Mouse (Mus musculus): ENCODE measurements at regions not wholly inside any gene's neighbourhood (a gene's known extent, or its start where the extent isn't known, plus 50 kb on each side); places are given as distances from the start of the nearest gene placed in this dataset.

- TF ChIP-seq MYOG (IDR thresholded peaks at IDR 0.05; ENCODE audit: control insufficient read depth in 1 of 3, insufficient read depth in 1 of 3, insufficient read length in 2 of 3, low read depth in 2 of 3), result no peak
- TF ChIP-seq CEBPB (IDR thresholded peaks at IDR 0.05; ENCODE audit: insufficient read depth, poor library complexity, severe bottlenecking), result no peak
- no peak for TF ChIP-seq USF1 (IDR thresholded peaks at IDR 0.05; ENCODE audit: low read depth)
- no peak for TF ChIP-seq POLR2AphosphoS2 (IDR thresholded peaks at IDR 0.05; ENCODE audit: insufficient read length, low read depth)
- no peak for TF ChIP-seq POLR2A (IDR thresholded peaks at IDR 0.05; ENCODE audit: insufficient read length, low read depth)
- no peak for TF ChIP-seq MYOD1 (IDR thresholded peaks at IDR 0.05; ENCODE audit: control insufficient read depth in 1 of 3, insufficient read length in 2 of 3, low read depth in 2 of 3)
- no peak for TF ChIP-seq TCF3 (IDR thresholded peaks at IDR 0.05; ENCODE audit: insufficient read length, low read depth)
- no peak for TF ChIP-seq MAX (IDR thresholded peaks at IDR 0.05; ENCODE audit: low read depth)
- no peak for TF ChIP-seq E2F4 (IDR thresholded peaks at IDR 0.05; ENCODE audit: insufficient read depth)
- no peak for TF ChIP-seq TCF12 (IDR thresholded peaks at IDR 0.05; ENCODE audit: insufficient read depth, poor library complexity, severe bottlenecking)
These were observed 331.3 kb upstream of the BC052040 start for GRCm38 (mm10) chr2:115250019-115250807.

Data from myocyte (in vitro differentiated cells).